Mouse (Mus musculus) neural tube, embryonic 12.5 days (tissue): Measurements from ENCODE around the gene Gm20388. TPM values are rescaled to one million over a fixed set of nuclear protein-coding genes. Genes with fewer than 3 reads are reported as not detected.

ENCODE experiments used
- ATAC-seq: fragments of 200-750 bp; cut with Nextera tagmentation; 2 replicates; pipeline ENCODE4 v1.8.0; 2017; ENCODE audit warnings: low read depth, mild to moderate bottlenecking, moderate TSS enrichment, moderate library complexity; ENCODE audit not compliant: low FRiP score
- H3K27ac ChIP-seq: fragments of 300-500 bp; sonication (generic); 2 replicates; pipeline ENCODE4 v1.5.1; 2016
- H3K27me3 ChIP-seq: fragments of 300-500 bp; sonication (generic); replicated peaks from 2 replicates; pipeline ENCODE4 v1.6.1; 2016; ENCODE audit warnings: mild to moderate bottlenecking
- H3K36me3 ChIP-seq: fragments of 300-500 bp; sonication (generic); 2 replicates; pipeline ENCODE4 v1.6.1; 2016; ENCODE audit warnings: mild to moderate bottlenecking
- H3K4me1 ChIP-seq: fragments of 300-500 bp; sonication (generic); 2 replicates; pipeline ENCODE4 v1.6.1; 2016
- H3K4me2 ChIP-seq: fragments of 300-500 bp; sonication (generic); replicated peaks from 2 replicates; pipeline ENCODE4 v1.6.1; 2016; ENCODE audit warnings: mild to moderate bottlenecking
- H3K4me3 ChIP-seq: fragments of 300-500 bp; sonication (generic); 2 replicates; pipeline ENCODE4 v1.5.1; 2016
- H3K9ac ChIP-seq: fragments of 300-500 bp; sonication (generic); 2 replicates; pipeline ENCODE4 v1.6.1; 2016; ENCODE audit warnings: mild to moderate bottlenecking
- H3K9me3 ChIP-seq: fragments of 300-500 bp; sonication (generic); 2 replicates; pipeline ENCODE4 v1.6.1; 2016; ENCODE audit warnings: mild to moderate bottlenecking
- WGBS: fragments of 180-500 bp; shearing (Covaris S2); methylation state at CpG from one replicate; pipeline ENCODE4 v1.1.7; 2016; 5-methylcytosine and 5-hydroxymethylcytosine counted together
- polyA plus RNA-seq: library from polyadenylated mRNA; unstranded; fragments of >200 nt; fragmentation: Nextera tagmentation; extraction: Ambion mirVana; gene quantifications from 2 replicates; pipeline ENCODE4 v1.2.1, GENCODE M21; 2016

Gene Gm20388
- polyA plus RNA-seq, 1 experiment from 2014 or later, result not detected

DNA sequence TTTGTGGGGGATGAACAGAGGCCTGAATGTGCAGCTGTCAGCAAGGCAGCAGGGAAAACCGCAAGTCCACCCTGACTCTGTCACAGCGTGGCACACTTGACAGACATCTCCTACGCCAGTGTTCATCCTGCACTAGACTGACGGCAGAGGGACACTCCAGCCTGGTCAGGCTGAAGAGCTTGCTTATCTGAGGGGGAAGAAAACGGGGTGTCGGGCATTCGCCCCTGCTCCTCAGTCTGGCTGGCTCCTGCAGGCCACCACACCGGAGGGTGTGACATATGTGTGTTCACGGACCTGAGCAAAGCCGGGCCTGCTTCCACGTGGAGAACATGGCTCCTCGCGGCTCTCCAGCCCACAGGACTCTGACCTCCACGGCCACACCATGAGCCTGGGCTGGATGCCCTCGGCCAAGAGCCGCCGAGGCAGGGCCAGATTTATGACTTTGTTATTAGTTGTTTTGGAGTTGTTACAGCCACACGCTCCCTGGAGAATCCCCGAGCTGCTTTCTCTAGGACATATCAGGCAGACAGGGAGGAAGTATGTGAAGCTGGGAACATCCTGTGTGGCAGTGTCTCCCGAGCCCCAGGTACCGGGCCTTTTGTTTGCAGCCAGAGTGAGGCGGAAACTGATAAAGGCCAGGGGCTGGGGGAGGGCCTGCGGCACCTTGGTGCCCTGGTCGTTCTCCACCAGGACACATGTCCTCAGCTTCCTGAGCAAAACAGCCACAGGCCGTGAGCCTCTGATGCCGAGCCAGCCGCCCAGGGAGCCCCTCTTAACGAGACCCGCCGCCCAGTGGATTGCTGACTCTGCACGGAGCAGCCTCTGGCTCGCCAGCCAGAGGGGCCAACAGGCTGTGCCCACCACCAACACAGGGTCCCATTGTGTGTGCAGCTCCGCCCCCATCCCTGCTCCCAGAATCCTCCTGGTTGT is 1424.1 kb downstream of the Gm20388 start:
- Histone ChIP-seq H3K9ac (0 out of 2 replicates have a peak overlapping the region, but pooled peaks have one; percentile 29), H3K9me3 (peaks cover 5% of the 10 kb centered on the region; the same call in 1 of the 2 replicates), H3K4me3 (no peak overlapping the region), H3K27me3 (no peaks in the 10 kb centered on the region), H3K4me2 (0 out of 2 replicates have a peak overlapping the region, but pooled peaks have one; percentile 9), H3K4me1 (peaks cover 14% of the 10 kb centered on the region), H3K36me3 (no peaks in the 10 kb centered on the region), H3K27ac (peak overlapping the region; percentile 37; the same call in 1 of the 2 replicates)
- peak; percentile 37; the same call in 1 of the 2 replicates for ATAC-seq
- 45% methylated on average over 33 of the region's 33 CpGs for WGBS

DNA sequence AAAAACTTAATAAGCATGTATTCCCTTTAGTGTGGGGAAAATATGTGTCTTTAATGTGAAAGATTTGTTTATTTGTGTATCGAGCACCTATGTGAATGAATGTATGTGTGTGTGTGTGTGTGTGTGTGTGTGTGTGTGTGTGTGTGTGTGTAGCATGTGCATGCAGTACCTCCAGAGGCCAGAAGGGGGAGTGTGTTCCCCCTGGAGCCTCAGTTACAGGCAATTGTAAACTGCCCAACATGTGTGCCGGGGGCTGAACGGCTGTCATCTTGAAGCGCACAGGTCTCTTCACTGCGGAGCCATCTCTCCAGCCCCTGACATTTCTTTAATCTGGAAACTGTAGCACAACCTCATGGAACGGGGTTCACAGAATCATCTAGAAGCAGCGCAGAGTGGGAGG is 1425.0 kb downstream of the Gm20388 start:
- Histone ChIP-seq H3K9ac (no peak overlapping the region), H3K4me1 (peaks cover 15% of the 10 kb centered on the region), H3K4me3 (no peak overlapping the region), H3K36me3 (no peaks in the 10 kb centered on the region), H3K27me3 (no peaks in the 10 kb centered on the region), H3K27ac (no peak overlapping the region), H3K9me3 (peaks cover 5% of the 10 kb centered on the region; the same call in 1 of the 2 replicates), H3K4me2 (no peak overlapping the region)
- no peak for ATAC-seq
- WGBS, result 92% methylated on average over 7 of the region's 7 CpGs

DNA sequence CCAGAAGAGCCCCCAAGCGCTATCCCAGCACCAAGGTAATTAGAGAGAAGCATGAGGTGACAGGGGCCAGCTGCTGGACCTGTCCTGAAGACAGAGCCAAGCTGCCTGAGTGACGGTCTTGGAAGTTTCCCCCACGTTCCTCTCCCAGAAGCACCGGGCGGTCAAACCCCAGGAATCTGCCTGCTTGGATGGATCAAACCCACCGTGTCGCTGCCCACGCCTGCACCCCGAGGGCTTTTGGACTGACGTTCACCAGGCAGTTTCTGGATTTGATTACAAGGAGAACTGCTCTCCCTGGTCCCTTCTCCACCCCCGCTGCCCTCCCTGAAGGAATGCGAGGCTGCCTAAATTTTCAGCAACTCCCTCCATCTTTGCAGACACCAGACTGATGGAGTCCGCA is 1432.3 kb downstream of the Gm20388 start:
- no peak for ATAC-seq
- Histone ChIP-seq H3K9me3 (no peaks in the 10 kb centered on the region), H3K4me2 (no peak overlapping the region), H3K4me3 (no peak overlapping the region), H3K27ac (no peak overlapping the region), H3K9ac (no peak overlapping the region), H3K27me3 (0 out of 2 replicates have a peak, but pooled peaks cover 3% of the 10 kb centered on the region), H3K4me1 (peaks cover 19% of the 10 kb centered on the region; the same call in 1 of the 2 replicates), H3K36me3 (no peaks in the 10 kb centered on the region)
- 68% methylated on average over 13 of the region's 13 CpGs for WGBS

DNA sequence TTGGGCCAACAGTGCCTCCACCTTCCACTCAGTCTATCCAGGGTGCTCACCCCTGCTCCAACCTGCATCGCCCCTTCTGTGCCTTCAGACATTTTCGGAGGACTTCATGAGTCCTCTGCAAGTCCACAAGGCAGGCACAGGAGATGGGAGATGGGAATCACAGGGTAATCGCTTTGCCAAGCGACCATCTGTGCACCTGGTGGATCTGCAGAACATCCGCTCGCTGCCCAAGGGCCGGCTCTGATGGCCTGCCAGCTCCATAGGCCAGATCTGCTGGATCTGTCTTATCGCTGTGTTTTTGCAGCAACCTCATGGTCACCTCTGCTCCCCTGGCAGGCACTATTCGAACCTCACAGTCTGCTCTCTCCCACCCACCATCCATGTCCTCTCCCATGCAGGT is 1433.8 kb downstream of the Gm20388 start:
- Histone ChIP-seq H3K4me3 (no peak overlapping the region), H3K4me2 (no peak overlapping the region), H3K9ac (no peak overlapping the region), H3K9me3 (no peaks in the 10 kb centered on the region), H3K4me1 (peaks cover 24% of the 10 kb centered on the region; the same call in 1 of the 2 replicates), H3K36me3 (no peaks in the 10 kb centered on the region), H3K27ac (no peak overlapping the region), H3K27me3 (0 out of 2 replicates have a peak, but pooled peaks cover 3% of the 10 kb centered on the region)
- ATAC-seq, result no peak
- 93% methylated on average over 9 of the region's 9 CpGs for WGBS

DNA sequence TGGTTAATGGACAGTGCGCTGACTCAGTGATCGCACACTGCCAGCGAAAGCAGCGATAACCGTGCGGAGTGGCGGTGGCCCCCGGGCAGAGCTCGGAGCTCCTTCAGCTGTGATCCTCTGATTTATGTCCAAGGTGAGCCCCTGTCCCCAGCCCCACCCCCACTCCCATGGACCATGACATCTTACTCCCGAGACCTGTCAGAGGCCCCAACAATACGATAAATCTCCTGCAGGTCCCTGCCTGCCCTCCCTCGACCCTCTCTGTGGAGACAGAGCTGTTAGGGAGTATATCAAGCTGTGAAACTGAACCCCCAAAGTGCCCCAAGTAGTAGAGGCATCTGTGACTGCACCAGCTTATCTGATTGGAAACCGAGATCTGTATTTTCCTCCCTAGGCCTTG is 1435.5 kb downstream of the Gm20388 start:
- Histone ChIP-seq H3K4me2 (no peak overlapping the region), H3K27me3 (0 out of 2 replicates have a peak, but pooled peaks cover 3% of the 10 kb centered on the region), H3K4me1 (peaks cover 18% of the 10 kb centered on the region; the same call in 1 of the 2 replicates), H3K36me3 (no peaks in the 10 kb centered on the region), H3K27ac (no peak overlapping the region), H3K9ac (no peak overlapping the region), H3K4me3 (no peak overlapping the region), H3K9me3 (no peaks in the 10 kb centered on the region)
- no peak for ATAC-seq
- WGBS, result 63% methylated on average over 13 of the region's 13 CpGs

DNA sequence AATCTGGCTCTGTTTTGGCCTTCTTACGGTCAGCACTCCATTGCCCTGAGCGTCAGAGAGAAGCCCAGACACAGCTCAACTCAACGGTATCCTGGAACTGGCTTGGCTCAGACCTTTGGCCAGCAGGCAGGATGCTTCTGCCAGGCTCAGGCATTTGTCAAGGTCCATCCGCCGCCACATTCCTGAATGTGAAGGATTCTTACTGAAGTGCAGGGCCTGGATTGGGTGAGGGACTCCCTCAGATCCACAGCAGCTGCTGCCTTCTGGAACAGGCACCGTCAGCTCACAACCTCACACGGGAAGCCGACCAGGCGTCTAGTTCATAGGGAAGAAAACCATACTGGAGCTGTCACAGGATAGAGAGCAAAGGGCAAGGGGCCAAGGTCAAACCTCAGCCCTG is 1436.2 kb downstream of the Gm20388 start:
- H3K9ac ChIP-seq, result no peak overlapping the region
- WGBS, result 79% methylated on average over 9 of the region's 9 CpGs
- no peak overlapping the region for H3K4me3 ChIP-seq
- no peak for ATAC-seq
- 0 out of 2 replicates have a peak, but pooled peaks cover 3% of the 10 kb centered on the region for H3K27me3 ChIP-seq
- no peaks in the 10 kb centered on the region for H3K9me3 ChIP-seq
- H3K4me2 ChIP-seq, result no peak overlapping the region
- H3K4me1 ChIP-seq, result peaks cover 18% of the 10 kb centered on the region; the same call in 1 of the 2 replicates
- H3K27ac ChIP-seq, result no peak overlapping the region
- H3K36me3 ChIP-seq, result no peaks in the 10 kb centered on the region

DNA sequence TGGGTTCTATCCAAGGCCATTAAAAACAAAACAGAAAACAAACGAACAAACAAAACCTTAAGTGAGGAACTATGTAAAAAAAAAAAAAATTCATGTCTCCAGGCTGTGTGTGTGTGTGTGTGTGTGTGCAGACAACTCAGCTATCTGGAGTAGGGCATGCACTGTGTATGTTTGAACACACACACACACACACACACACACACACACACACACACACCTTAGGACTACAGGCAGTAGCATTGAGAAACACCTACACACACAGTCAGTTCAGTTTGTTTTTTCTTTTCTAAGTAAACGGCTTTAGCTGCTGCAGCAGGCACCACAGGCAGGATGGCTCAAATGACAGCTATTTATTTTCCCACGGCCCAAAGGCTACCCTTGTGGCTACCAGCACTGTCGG is 1438.4 kb downstream of the Gm20388 start:
- Histone ChIP-seq H3K4me1 (peaks cover 18% of the 10 kb centered on the region; the same call in 1 of the 2 replicates), H3K9ac (no peak overlapping the region), H3K36me3 (no peaks in the 10 kb centered on the region), H3K4me3 (no peak overlapping the region), H3K27me3 (no peaks in the 10 kb centered on the region), H3K9me3 (no peaks in the 10 kb centered on the region), H3K27ac (no peak overlapping the region), H3K4me2 (no peak overlapping the region)
- no peak for ATAC-seq
- 29% methylated on average over 4 of the region's 4 CpGs for WGBS

DNA sequence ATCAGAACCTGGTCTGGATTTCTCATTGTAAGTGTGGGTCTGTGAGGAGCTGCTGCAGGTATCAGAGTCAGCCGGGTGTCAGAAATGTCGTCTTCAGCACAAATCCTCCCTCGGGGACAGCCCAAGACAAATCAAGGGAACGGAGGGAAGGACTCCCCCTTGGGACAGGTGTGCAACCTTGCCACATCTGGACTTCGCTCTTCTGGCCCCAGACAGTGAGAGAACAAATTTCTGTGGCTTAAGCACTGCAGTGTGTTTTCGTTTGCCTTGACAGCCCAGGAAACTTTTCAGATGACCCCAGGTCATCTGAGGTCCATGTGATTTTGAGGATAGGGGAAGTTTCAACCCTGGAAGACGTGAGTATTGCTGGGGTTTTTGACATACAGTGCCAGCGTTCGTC is 1440.2 kb downstream of the Gm20388 start:
- Histone ChIP-seq H3K9me3 (no peaks in the 10 kb centered on the region), H3K4me2 (no peak overlapping the region), H3K36me3 (no peaks in the 10 kb centered on the region), H3K27ac (no peak overlapping the region), H3K4me1 (peaks cover 26% of the 10 kb centered on the region; the same call in 1 of the 2 replicates), H3K4me3 (no peak overlapping the region), H3K27me3 (no peaks in the 10 kb centered on the region), H3K9ac (no peak overlapping the region)
- WGBS, result 77% methylated on average over 9 of the region's 9 CpGs
- ATAC-seq, result no peak

DNA sequence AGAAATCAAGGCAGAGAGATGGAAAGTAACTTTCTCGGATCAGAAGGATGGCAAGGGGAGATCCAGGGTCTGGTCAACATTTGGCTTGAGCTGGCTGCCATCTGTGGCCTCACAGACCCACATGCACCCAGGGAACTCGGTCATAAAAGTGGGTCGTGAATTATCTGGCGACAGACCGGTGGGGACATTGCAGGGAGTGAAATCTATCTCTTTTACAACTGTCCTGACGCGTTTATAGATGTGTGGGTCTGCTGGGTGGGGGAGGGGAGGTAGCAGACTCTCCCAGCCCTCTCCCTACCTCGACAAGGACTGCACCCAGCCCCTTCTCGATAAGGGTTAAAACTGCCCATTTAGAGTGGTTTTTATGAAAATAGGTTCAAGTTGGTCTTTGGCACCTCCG is 1444.2 kb downstream of the Gm20388 start:
- no peaks in the 10 kb centered on the region for H3K27me3 ChIP-seq
- no peak overlapping the region for H3K9ac ChIP-seq
- peaks cover 27% of the 10 kb centered on the region for H3K4me1 ChIP-seq
- H3K4me2 ChIP-seq, result no peak overlapping the region
- H3K27ac ChIP-seq, result no peak overlapping the region
- ATAC-seq, result no peak
- no peaks in the 10 kb centered on the region for H3K36me3 ChIP-seq
- H3K9me3 ChIP-seq, result no peaks in the 10 kb centered on the region
- no peak overlapping the region for H3K4me3 ChIP-seq
- WGBS, result 17% methylated on average over 10 of the region's 10 CpGs

DNA sequence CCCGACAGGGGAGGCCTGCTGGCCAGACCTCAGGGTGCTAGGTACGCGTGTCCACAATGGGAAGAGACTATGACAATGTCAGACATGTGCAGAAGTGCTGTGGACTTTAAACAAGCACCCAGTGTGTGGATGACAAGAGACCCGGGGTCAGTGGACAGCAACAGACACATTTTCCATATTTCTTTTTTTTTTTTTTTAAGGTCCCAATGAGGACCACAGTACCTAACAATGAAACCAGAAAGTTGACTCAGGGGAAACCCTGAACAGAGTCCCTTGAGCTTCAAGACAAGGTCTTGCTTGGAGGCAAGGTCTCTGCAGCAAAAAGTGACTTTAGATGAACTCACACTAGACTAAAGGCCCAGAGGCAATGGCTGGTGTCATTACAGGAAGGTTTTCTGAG is 1446.8 kb downstream of the Gm20388 start:
- Histone ChIP-seq H3K9ac (no peak overlapping the region), H3K4me3 (no peak overlapping the region), H3K27me3 (no peaks in the 10 kb centered on the region), H3K4me1 (peaks cover 40% of the 10 kb centered on the region), H3K4me2 (no peak overlapping the region), H3K36me3 (no peaks in the 10 kb centered on the region), H3K27ac (no peak overlapping the region), H3K9me3 (no peaks in the 10 kb centered on the region)
- ATAC-seq, result no peak
- WGBS, result 90% methylated on average over 4 of the region's 4 CpGs

DNA sequence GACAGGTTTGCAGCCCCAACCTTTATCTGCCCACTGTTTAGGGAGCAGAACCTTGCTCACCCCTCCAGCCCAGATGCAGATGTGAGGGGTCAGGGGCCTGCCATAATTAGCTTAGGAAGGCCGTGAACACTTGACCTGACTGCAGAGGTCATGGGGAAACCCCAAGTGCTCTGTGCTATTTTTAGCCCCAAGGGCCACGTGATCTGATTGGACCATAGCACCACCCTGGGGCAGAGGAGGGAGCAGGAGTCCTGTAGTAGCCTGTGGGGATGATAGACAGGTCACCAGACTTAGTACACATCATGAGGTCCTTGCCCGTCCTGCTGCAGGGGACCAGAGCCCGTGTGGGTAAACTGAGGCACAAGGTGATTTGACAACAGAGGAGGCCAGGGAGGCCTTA is 1448.0 kb downstream of the Gm20388 start:
- Histone ChIP-seq H3K27me3 (no peaks in the 10 kb centered on the region), H3K4me3 (no peak overlapping the region), H3K4me2 (peak overlapping the region; percentile 26), H3K9me3 (no peaks in the 10 kb centered on the region), H3K4me1 (peaks cover 40% of the 10 kb centered on the region), H3K36me3 (no peaks in the 10 kb centered on the region), H3K9ac (no peak overlapping the region), H3K27ac (no peak overlapping the region)
- WGBS, result 43% methylated on average over 4 of the region's 4 CpGs
- no peak for ATAC-seq

DNA sequence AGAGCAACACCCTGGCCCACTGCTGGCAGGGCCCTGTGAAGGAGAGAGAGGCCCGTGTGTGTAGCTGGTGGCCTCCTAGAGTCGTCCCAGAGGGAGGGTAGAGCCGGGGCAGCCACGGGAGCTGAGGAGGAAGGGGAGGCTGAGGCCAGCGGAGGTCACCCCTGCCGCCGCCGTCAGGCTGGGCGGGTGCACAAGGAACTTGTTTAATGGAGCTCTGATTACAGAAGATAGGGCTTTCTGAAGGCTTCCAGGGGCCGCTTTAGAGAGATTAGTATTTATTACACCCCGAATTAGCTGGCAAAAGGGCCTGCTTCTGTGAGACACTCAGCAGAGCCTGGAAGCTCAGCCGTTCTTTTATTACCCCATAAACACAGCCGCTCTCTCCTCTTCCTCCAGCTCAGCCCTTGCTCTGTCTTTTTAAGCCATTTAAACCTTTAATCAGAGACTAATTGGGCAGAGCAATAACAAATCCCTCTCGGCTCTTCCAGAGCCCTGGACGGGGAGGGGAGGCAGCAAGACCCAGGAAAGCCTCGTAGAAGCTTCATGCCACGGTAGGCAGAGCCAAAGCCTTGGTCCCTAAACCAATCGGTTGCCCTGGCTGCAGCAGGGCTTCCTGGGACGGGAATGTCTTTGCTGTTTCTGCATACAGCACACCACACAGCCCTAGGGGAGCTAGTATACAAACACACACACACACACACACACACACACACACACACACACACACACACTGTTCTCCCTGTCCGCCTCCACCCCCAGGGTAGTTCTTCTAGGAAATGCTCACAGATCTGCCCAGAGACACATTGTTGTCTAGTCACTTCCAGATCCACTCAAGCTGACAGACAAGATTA is 1448.7 kb downstream of the Gm20388 start:
- Histone ChIP-seq H3K9me3 (no peaks in the 10 kb centered on the region), H3K4me3 (no peak overlapping the region), H3K27ac (no peak overlapping the region; the same call in 1 of the 2 replicates), H3K4me1 (peaks cover 40% of the 10 kb centered on the region), H3K4me2 (peak overlapping the region; percentile 26), H3K27me3 (no peaks in the 10 kb centered on the region), H3K9ac (no peak overlapping the region), H3K36me3 (no peaks in the 10 kb centered on the region)
- ATAC-seq, result peak; percentile 44; the same call in 1 of the 2 replicates
- 5% methylated on average over 20 of the region's 20 CpGs for WGBS
